Mouse (Mus musculus) spleen, adult 2 months (tissue): ENCODE measurements around the gene 2510009E07Rik.

Experiments
- CTCF ChIP-seq: fragments of 200-500 bp; IDR thresholded peaks from 2 replicates; pipeline ENCODE4 v1.5.1; 2011; ENCODE audit warnings: mild to moderate bottlenecking, inconsistent platforms; ENCODE audit not compliant: insufficient read depth, insufficient read length, insufficient replicate concordance; ENCODE audit errors: extremely low read depth
- POLR2A ChIP-seq: fragments of 200-500 bp; IDR thresholded peaks from 2 replicates; pipeline ENCODE4 v1.6.1; 2011; ENCODE audit warnings: low read depth, low read length, inconsistent platforms

DNA sequence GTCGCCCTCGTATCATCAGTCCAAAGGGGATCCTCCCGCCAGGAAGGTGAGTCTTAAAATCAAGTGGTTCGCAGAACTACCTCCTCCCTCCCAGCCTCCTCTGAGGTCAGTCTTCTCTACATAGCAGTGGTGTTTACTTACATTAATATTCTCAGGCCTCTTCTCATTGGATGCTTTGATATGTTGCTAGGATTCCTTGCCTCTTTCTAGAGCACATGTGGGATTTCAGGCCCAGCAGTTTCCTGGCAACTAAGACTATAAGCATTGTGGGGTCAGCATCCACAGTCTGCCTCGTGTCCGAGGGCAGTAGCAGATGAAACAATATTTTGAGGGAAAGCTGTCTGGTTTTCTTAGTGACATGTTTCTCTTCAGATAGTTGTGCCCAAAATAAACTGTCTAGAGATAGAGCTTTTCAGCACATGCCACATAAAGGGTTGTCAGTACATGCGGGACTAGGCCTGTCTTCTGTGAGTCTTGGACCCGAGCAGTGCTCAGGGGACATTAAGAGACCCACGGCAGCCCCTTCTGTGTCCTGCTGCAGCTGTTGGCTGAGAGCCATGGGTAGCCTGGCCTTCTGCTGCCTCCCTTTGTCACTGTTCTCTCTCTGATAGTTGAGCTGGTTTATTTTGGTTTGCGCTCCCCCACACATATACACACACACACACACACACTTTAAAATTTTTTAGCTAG is 86.1 kb downstream of the 2510009E07Rik start:
- TF ChIP-seq POLR2A (no peak), CTCF (no peak)
